Mouse (Mus musculus) midbrain, embryonic 11.5 days (tissue): ENCODE results near the gene Slc4a1. TPM values are rescaled to one million over a fixed set of nuclear protein-coding genes. Genes with fewer than 3 reads are reported as not detected.

Experiments used
- ATAC-seq: fragments of 200-750 bp; cut with Nextera tagmentation; 2 replicates; pipeline ENCODE4 v1.8.0; 2017; ENCODE audit warnings: moderate TSS enrichment, moderate library complexity; ENCODE audit not compliant: low FRiP score
- DNase-seq: peaks from one replicate; pipeline ENCODE4 v3.0.0; 2015; ENCODE audit warnings: low spot score; ENCODE audit errors: missing footprints
- H3K27ac ChIP-seq: fragments of 300-500 bp; sonication (generic); 2 replicates; pipeline ENCODE4 v1.5.1; 2014; ENCODE audit warnings: low read depth, low read length
- H3K27me3 ChIP-seq: fragments of 300-500 bp; sonication (generic); 2 replicates; pipeline ENCODE4 v1.6.1; 2014; ENCODE audit warnings: mild to moderate bottlenecking, low read length, moderate library complexity, mixed read lengths; ENCODE audit not compliant: control insufficient read depth, insufficient read depth
- H3K36me3 ChIP-seq: fragments of 300-500 bp; sonication (generic); 2 replicates; pipeline ENCODE4 v1.6.1; 2014; ENCODE audit warnings: mild to moderate bottlenecking, low read length, moderate library complexity, mixed read lengths; ENCODE audit not compliant: control insufficient read depth, insufficient read depth
- H3K4me1 ChIP-seq: fragments of 300-500 bp; sonication (generic); 2 replicates; pipeline ENCODE4 v1.6.1; 2014; ENCODE audit warnings: low read length; ENCODE audit not compliant: control insufficient read depth, insufficient read depth
- H3K4me2 ChIP-seq: fragments of 300-500 bp; sonication (generic); 2 replicates; pipeline ENCODE4 v1.6.1; 2014; ENCODE audit warnings: mild to moderate bottlenecking, moderate library complexity
- H3K4me3 ChIP-seq: fragments of 300-500 bp; sonication (generic); 2 replicates; pipeline ENCODE4 v1.5.1; 2014; ENCODE audit warnings: low read depth, low read length
- H3K9ac ChIP-seq: fragments of 300-500 bp; sonication (generic); 2 replicates; pipeline ENCODE4 v1.6.1; 2014; ENCODE audit warnings: low read length
- H3K9me3 ChIP-seq: fragments of 300-500 bp; sonication (generic); 2 replicates; pipeline ENCODE4 v1.6.1; 2016; ENCODE audit warnings: low read length; ENCODE audit not compliant: control insufficient read depth
- WGBS: fragments of 180-500 bp; shearing (Covaris S2); extraction: QIAGEN DNeasy Blood & Tissue Kit; methylation state at CpG from one replicate; pipeline ENCODE4 v1.1.7; 2014; 5-methylcytosine and 5-hydroxymethylcytosine counted together
- polyA plus RNA-seq: library from polyadenylated mRNA; unstranded; fragments of >200 nt; fragmentation: Nextera tagmentation; extraction: Ambion mirVana; gene quantifications from 2 replicates; pipeline ENCODE4 v1.2.1, GENCODE M21; 2014

Gene Slc4a1
- polyA plus RNA-seq, 1 experiment from 2014 or later = 30.6 TPM

- WGBS = 58% methylated on average over 12 of the region's 12 CpGs
- no peaks in the 10 kb centered on the region for H3K9me3 ChIP-seq
- DNase-seq (no peak), ATAC-seq (0 out of 2 replicates have a peak, but pooled peaks have one; percentile 41)
- H3K27ac ChIP-seq = peak overlapping the region; percentile 9; the same call in 1 of the 2 replicates
- H3K36me3 ChIP-seq = peaks cover 9% of the 10 kb centered on the region; the same call in 1 of the 2 replicates
- H3K9ac ChIP-seq = no peak overlapping the region
- peaks cover 23% of the 10 kb centered on the region for H3K27me3 ChIP-seq
- peaks cover 19% of the 10 kb centered on the region for H3K4me1 ChIP-seq
- no peak overlapping the region for H3K4me3 ChIP-seq
- no peak overlapping the region for H3K4me2 ChIP-seq
Observed at GRCm38 (mm10) chr11:102401898-102402500, 36.0 kb upstream of the Slc4a1 start.

GRCm38 (mm10) chr11:102400513-102401084, 34.6 kb upstream of the Slc4a1 start:
- Histone ChIP-seq H3K36me3 (peaks cover 9% of the 10 kb centered on the region; the same call in 1 of the 2 replicates), H3K27me3 (peaks cover 23% of the 10 kb centered on the region), H3K9me3 (no peaks in the 10 kb centered on the region), H3K4me2 (no peak overlapping the region), H3K9ac (no peak overlapping the region), H3K27ac (no peak overlapping the region), H3K4me1 (peaks cover 15% of the 10 kb centered on the region), H3K4me3 (no peak overlapping the region)
- ATAC-seq (no peak), DNase-seq (no peak)
- WGBS = 27% methylated on average over 12 of the region's 12 CpGs

- Histone ChIP-seq H3K4me1 (peaks cover 23% of the 10 kb centered on the region), H3K9ac (no peak overlapping the region), H3K36me3 (peaks cover 9% of the 10 kb centered on the region; the same call in 1 of the 2 replicates), H3K9me3 (no peaks in the 10 kb centered on the region), H3K4me3 (no peak overlapping the region), H3K27ac (no peak overlapping the region), H3K27me3 (peaks cover 23% of the 10 kb centered on the region), H3K4me2 (peak overlapping the region; percentile 33)
- ATAC-seq (no peak), DNase-seq (peak; percentile 89)
- WGBS = 2% methylated on average over 33 of the region's 34 CpGs
Observed at GRCm38 (mm10) chr11:102399610-102400072, 33.6 kb upstream of the Slc4a1 start.

- DNase-seq (no peak), ATAC-seq (no peak)
- H3K4me1 ChIP-seq = peaks cover 28% of the 10 kb centered on the region
- H3K27ac ChIP-seq = no peak overlapping the region
- H3K36me3 ChIP-seq = peaks cover 4% of the 10 kb centered on the region; the same call in 1 of the 2 replicates
- 21% methylated on average over 15 of the region's 15 CpGs for WGBS
- no peak overlapping the region for H3K9ac ChIP-seq
- H3K4me2 ChIP-seq = no peak overlapping the region
- no peaks in the 10 kb centered on the region for H3K9me3 ChIP-seq
- H3K27me3 ChIP-seq = peaks cover 23% of the 10 kb centered on the region
- no peak overlapping the region for H3K4me3 ChIP-seq
Observed at GRCm38 (mm10) chr11:102399107-102399506, 33.1 kb upstream of the Slc4a1 start.

GRCm38 (mm10) chr11:102398007-102398825, 32.2 kb upstream of the Slc4a1 start:
- H3K27ac ChIP-seq = no peak overlapping the region
- peaks cover 23% of the 10 kb centered on the region for H3K27me3 ChIP-seq
- 84% methylated on average over 20 of the region's 20 CpGs for WGBS
- H3K36me3 ChIP-seq = peaks cover 3% of the 10 kb centered on the region; the same call in 1 of the 2 replicates
- no peaks in the 10 kb centered on the region for H3K9me3 ChIP-seq
- no peak overlapping the region for H3K4me2 ChIP-seq
- H3K9ac ChIP-seq = no peak overlapping the region
- DNase-seq (peak; percentile 79), ATAC-seq (no peak)
- H3K4me3 ChIP-seq = no peak overlapping the region
- peaks cover 34% of the 10 kb centered on the region for H3K4me1 ChIP-seq

- Histone ChIP-seq H3K4me2 (0 out of 2 replicates have a peak overlapping the region, but pooled peaks have one; percentile 6), H3K27me3 (peaks cover 23% of the 10 kb centered on the region), H3K9ac (no peak overlapping the region), H3K27ac (no peak overlapping the region), H3K4me1 (peaks cover 37% of the 10 kb centered on the region), H3K4me3 (no peak overlapping the region), H3K36me3 (no peaks in the 10 kb centered on the region), H3K9me3 (no peaks in the 10 kb centered on the region)
- ATAC-seq = no peak
- no peak for DNase-seq
- 79% methylated on average over 7 of the region's 7 CpGs for WGBS
Observed at GRCm38 (mm10) chr11:102396671-102397141, 30.7 kb upstream of the Slc4a1 start.

- 63% methylated on average over 6 of the region's 6 CpGs for WGBS
- no peak for DNase-seq
- Histone ChIP-seq H3K4me2 (peak overlapping the region; percentile 74), H3K9ac (no peak overlapping the region), H3K27me3 (peaks cover 23% of the 10 kb centered on the region), H3K4me3 (no peak overlapping the region), H3K36me3 (no peaks in the 10 kb centered on the region), H3K27ac (no peak overlapping the region), H3K9me3 (no peaks in the 10 kb centered on the region), H3K4me1 (peaks cover 37% of the 10 kb centered on the region)
- no peak for ATAC-seq
Observed at GRCm38 (mm10) chr11:102396263-102396662, 30.3 kb upstream of the Slc4a1 start.

- H3K27me3 ChIP-seq = peaks cover 19% of the 10 kb centered on the region
- peak overlapping the region; percentile 49 for H3K27ac ChIP-seq
Observed at GRCm38 (mm10) chr11:102395250-102395649, 29.2 kb upstream of the Slc4a1 start.

More at GRCm38 (mm10) chr11:102395250-102395649, 29.2 kb upstream of the Slc4a1 start:
- DNase-seq (no peak), ATAC-seq (peak; percentile 36; the same call in 1 of the 2 replicates)
- Histone ChIP-seq H3K4me1 (peaks cover 37% of the 10 kb centered on the region), H3K9me3 (no peaks in the 10 kb centered on the region), H3K4me3 (peak overlapping the region; percentile 59; the same call in 1 of the 2 replicates), H3K9ac (0 out of 2 replicates have a peak overlapping the region, but pooled peaks have one; percentile 10), H3K36me3 (no peaks in the 10 kb centered on the region), H3K4me2 (peak overlapping the region; percentile 74)
- WGBS = 0% methylated on average over 5 of the region's 5 CpGs
